Mouse (Mus musculus) midbrain, embryonic 14.5 days (tissue): Measurements from ENCODE around the gene Sema4b. TPM values are rescaled to one million over a fixed set of nuclear protein-coding genes. Genes with fewer than 3 reads are reported as not detected.

Experiments used
- ATAC-seq: fragments of 200-750 bp; cut with Nextera tagmentation; 2 replicates; pipeline ENCODE4 v1.8.0; 2017; ENCODE audit warnings: moderate number of reproducible peaks, moderate library complexity; ENCODE audit not compliant: low FRiP score, low TSS enrichment
- DNase-seq: peaks from one replicate; pipeline ENCODE4 v3.0.0-alpha.2; 2015
- H3K27ac ChIP-seq: fragments of 300-500 bp; sonication (generic); replicated peaks from 2 replicates; pipeline ENCODE4 v1.5.1; 2014; ENCODE audit warnings: mild to moderate bottlenecking, low read depth, low read length, moderate library complexity
- H3K27me3 ChIP-seq: fragments of 300-500 bp; sonication (generic); 2 replicates; pipeline ENCODE4 v1.6.1; 2014; ENCODE audit warnings: low read length, control low read depth, mixed read lengths; ENCODE audit not compliant: control insufficient read depth, insufficient read depth
- H3K36me3 ChIP-seq: fragments of 300-500 bp; sonication (generic); 2 replicates; pipeline ENCODE4 v1.6.1; 2014; ENCODE audit warnings: low read length, control low read depth; ENCODE audit not compliant: control insufficient read depth, insufficient read depth
- H3K4me1 ChIP-seq: fragments of 300-500 bp; sonication (generic); 2 replicates; pipeline ENCODE4 v1.6.1; 2014; ENCODE audit warnings: mild to moderate bottlenecking, antibody characterized with exemption, low read length, control low read depth; ENCODE audit not compliant: control insufficient read depth, insufficient read depth
- H3K4me2 ChIP-seq: fragments of 300-500 bp; sonication (generic); 2 replicates; pipeline ENCODE4 v1.6.1; 2014; ENCODE audit warnings: mild to moderate bottlenecking, low read length, moderate library complexity
- H3K4me3 ChIP-seq: fragments of 300-500 bp; sonication (generic); replicated peaks from 2 replicates; pipeline ENCODE4 v1.5.1; 2014; ENCODE audit warnings: low read depth, low read length
- H3K9ac ChIP-seq: fragments of 300-500 bp; sonication (generic); replicated peaks from 2 replicates; pipeline ENCODE4 v1.6.1; 2014; ENCODE audit warnings: mild to moderate bottlenecking, low read length, moderate library complexity
- H3K9me3 ChIP-seq: fragments of 300-500 bp; sonication (generic); 2 replicates; pipeline ENCODE4 v1.6.1; 2016; ENCODE audit warnings: low read length, control low read depth, mixed read lengths; ENCODE audit not compliant: control insufficient read depth
- WGBS: fragments of 180-500 bp; shearing (Covaris S2); extraction: QIAGEN DNeasy Blood & Tissue Kit; methylation state at CpG from one replicate; pipeline ENCODE4 v1.1.7; 2014; 5-methylcytosine and 5-hydroxymethylcytosine counted together
- polyA plus RNA-seq: library from polyadenylated mRNA; unstranded; fragments of >200 nt; fragmentation: Nextera tagmentation; extraction: Ambion mirVana; gene quantifications from 2 replicates; pipeline ENCODE4 v1.2.1, GENCODE M21; 2014

Gene Sema4b
- polyA plus RNA-seq, 1 experiment from 2014 or later = 19.8 TPM

GRCm38 (mm10) chr7:80181078-80181477 is 5.6 kb upstream of the Sema4b start:
- DNase-seq (no peak), ATAC-seq (no peak)
- Histone ChIP-seq H3K4me1 (peaks cover under 1% of the 10 kb centered on the region; the same call in 1 of the 2 replicates), H3K9me3 (no peaks in the 10 kb centered on the region; the same call in 1 of the 2 replicates), H3K27ac (no peak overlapping the region), H3K9ac (no peak overlapping the region), H3K27me3 (no peaks in the 10 kb centered on the region), H3K4me2 (no peak overlapping the region), H3K4me3 (no peak overlapping the region), H3K36me3 (no peaks in the 10 kb centered on the region)
- WGBS = 78% methylated on average over 2 of the region's 2 CpGs

GRCm38 (mm10) chr7:80182139-80182538 is 4.5 kb upstream of the Sema4b start:
- no peak for DNase-seq
- Histone ChIP-seq H3K27me3 (no peaks in the 10 kb centered on the region), H3K36me3 (no peaks in the 10 kb centered on the region), H3K9me3 (no peaks in the 10 kb centered on the region; the same call in 1 of the 2 replicates), H3K27ac (no peak overlapping the region), H3K4me1 (peaks cover 3% of the 10 kb centered on the region; the same call in 1 of the 2 replicates), H3K9ac (no peak overlapping the region), H3K4me3 (no peak overlapping the region), H3K4me2 (no peak overlapping the region)
- no peak for ATAC-seq

GRCm38 (mm10) chr7:80183466-80183865 is 3.2 kb upstream of the Sema4b start:
- no peaks in the 10 kb centered on the region for H3K9me3 ChIP-seq
- H3K4me1 ChIP-seq = peaks cover 10% of the 10 kb centered on the region
- WGBS = 93% methylated on average over 1 of the region's 1 CpGs
- no peaks in the 10 kb centered on the region for H3K27me3 ChIP-seq
- ATAC-seq = no peak
- no peak overlapping the region for H3K27ac ChIP-seq
- H3K9ac ChIP-seq = no peak overlapping the region
- no peaks in the 10 kb centered on the region for H3K36me3 ChIP-seq
- no peak for DNase-seq
- no peak overlapping the region for H3K4me3 ChIP-seq
- H3K4me2 ChIP-seq = no peak overlapping the region

GRCm38 (mm10) chr7:80183969-80184368 is 2.7 kb upstream of the Sema4b start:
- no peak overlapping the region for H3K27ac ChIP-seq
- H3K9me3 ChIP-seq = no peaks in the 10 kb centered on the region
- H3K4me2 ChIP-seq = no peak overlapping the region
- no peaks in the 10 kb centered on the region for H3K36me3 ChIP-seq
- H3K4me1 ChIP-seq = peaks cover 15% of the 10 kb centered on the region
- H3K9ac ChIP-seq = no peak overlapping the region
- no peaks in the 10 kb centered on the region for H3K27me3 ChIP-seq
- ATAC-seq = no peak
- 60% methylated on average over 4 of the region's 5 CpGs for WGBS
- no peak overlapping the region for H3K4me3 ChIP-seq
- DNase-seq = no peak

- Histone ChIP-seq H3K9ac (no peak overlapping the region), H3K27ac (no peak overlapping the region), H3K4me2 (no peak overlapping the region), H3K4me3 (no peak overlapping the region), H3K9me3 (no peaks in the 10 kb centered on the region), H3K4me1 (peaks cover 20% of the 10 kb centered on the region), H3K36me3 (no peaks in the 10 kb centered on the region), H3K27me3 (no peaks in the 10 kb centered on the region)
- DNase-seq = no peak
- WGBS = 80% methylated on average over 4 of the region's 4 CpGs
- no peak for ATAC-seq
These were observed 2.1 kb upstream of the Sema4b start for GRCm38 (mm10) chr7:80184551-80184950.

GRCm38 (mm10) chr7:80184968-80185367 is 1.7 kb upstream of the Sema4b start:
- H3K4me1 ChIP-seq = peaks cover 20% of the 10 kb centered on the region
- H3K9ac ChIP-seq = no peak overlapping the region
- ATAC-seq (no peak), DNase-seq (no peak)
- H3K9me3 ChIP-seq = no peaks in the 10 kb centered on the region
- 67% methylated on average over 6 of the region's 6 CpGs for WGBS
- H3K27me3 ChIP-seq = no peaks in the 10 kb centered on the region
- no peak overlapping the region for H3K27ac ChIP-seq
- H3K4me3 ChIP-seq = no peak overlapping the region
- no peaks in the 10 kb centered on the region for H3K36me3 ChIP-seq
- no peak overlapping the region for H3K4me2 ChIP-seq

- WGBS = 20% methylated on average over 8 of the region's 8 CpGs
- Histone ChIP-seq H3K4me1 (peaks cover 20% of the 10 kb centered on the region), H3K4me3 (peak overlapping the region; percentile 49), H3K27ac (peak overlapping the region; percentile 87), H3K27me3 (no peaks in the 10 kb centered on the region), H3K9me3 (no peaks in the 10 kb centered on the region), H3K36me3 (no peaks in the 10 kb centered on the region), H3K4me2 (peak overlapping the region; percentile 72), H3K9ac (no peak overlapping the region)
- ATAC-seq (no peak), DNase-seq (no peak)
These were observed 620 bp upstream of the Sema4b start for GRCm38 (mm10) chr7:80186021-80186420.

- H3K27me3 ChIP-seq = no peaks in the 10 kb centered on the region
- DNase-seq (no peak), ATAC-seq (no peak)
- H3K9ac ChIP-seq = peak overlapping the region; percentile 64
- H3K4me3 ChIP-seq = peak overlapping the region; percentile 49
- H3K4me2 ChIP-seq = peak overlapping the region; percentile 72
- peak overlapping the region; percentile 87 for H3K27ac ChIP-seq
- H3K9me3 ChIP-seq = no peaks in the 10 kb centered on the region
- WGBS = 24% methylated on average over 12 of the region's 12 CpGs
- H3K36me3 ChIP-seq = no peaks in the 10 kb centered on the region
- peaks cover 32% of the 10 kb centered on the region for H3K4me1 ChIP-seq
These were observed 860 bp downstream of the Sema4b start for GRCm38 (mm10) chr7:80187501-80187900.

GRCm38 (mm10) chr7:80188579-80189125 is 2.0 kb downstream of the Sema4b start:
- peak overlapping the region; percentile 38 for H3K27ac ChIP-seq
- peaks cover 35% of the 10 kb centered on the region for H3K4me1 ChIP-seq
- 63% methylated on average over 2 of the region's 2 CpGs for WGBS
- DNase-seq (no peak), ATAC-seq (no peak)
- H3K27me3 ChIP-seq = no peaks in the 10 kb centered on the region
- no peak overlapping the region for H3K4me3 ChIP-seq
- H3K9me3 ChIP-seq = no peaks in the 10 kb centered on the region
- H3K9ac ChIP-seq = no peak overlapping the region
- peak overlapping the region; percentile 11 for H3K4me2 ChIP-seq
- no peaks in the 10 kb centered on the region for H3K36me3 ChIP-seq
